ENCODE assay signal across 9 mouse cellular contexts in genomic region chr11:56105632-56106031, GRCm38 (mm10).
A peak's percentile ranks its signal among the peaks of the same experiment; 100 is the strongest.
DNase-seq lines count a peak whose midpoint lies in the region; ATAC-seq and TF ChIP-seq lines count a peak whose summit lies in the region.
"Had no signal": no experiment of that assay in that cellular context is flagged by ENCODE, and none has a peak within 500 bp of the region (broad histone marks: within the 10 kb centered on the region; RNA-seq: fewer than 3 reads in every experiment).

No protein-coding gene starts in this region.

- peak; percentile 42 for TF ChIP-seq RAD21 in CH12.LX (IDR thresholded peaks at IDR 0.05; ENCODE audit: low read depth, low read length)

- no peak for TF ChIP-seq EP300 in CH12.LX (IDR thresholded peaks at IDR 0.05; ENCODE audit: low read length)

- H3K27me3 ChIP-seq in CH12.LX (replicated peaks), result peaks cover 63% of the 10 kb centered on the region
- H3K27me3 ChIP-seq in embryonic facial prominence, embryonic 14.5 days (replicated peaks; ENCODE audit: control insufficient read depth, insufficient read depth, low read length), result no peaks in the 10 kb centered on the region
- H3K27me3 ChIP-seq: limb, embryonic 13.5 days had no signal

- no peak for ATAC-seq in embryonic facial prominence, embryonic 14.5 days (ENCODE audit: low read depth)
- peak; percentile 42; the same call in 1 of the 2 replicates for ATAC-seq in megakaryocyte progenitor cell, adult 5-6 weeks (replicated peaks; ENCODE audit: poor library complexity)
- ATAC-seq in erythroid progenitor cell, adult 5-6 weeks (replicated peaks; ENCODE audit: low FRiP score, poor library complexity, severe bottlenecking), result no peak

- H3K4me2 ChIP-seq in CH12.LX (ENCODE audit: insufficient read depth, low read depth, poor library complexity, severe bottlenecking), result no peak overlapping the region
- no peak overlapping the region for H3K4me2 ChIP-seq in embryonic facial prominence, embryonic 14.5 days (ENCODE audit: low read depth, low read length)
- H3K4me2 ChIP-seq: limb, embryonic 13.5 days had no signal

- no peaks in the 10 kb centered on the region for H3K36me3 ChIP-seq in CH12.LX (replicated peaks in 1 of 2; ENCODE audit: control insufficient read depth in 1 of 2, insufficient read depth in 1 of 2, low read length in 1 of 2)
- no peaks in the 10 kb centered on the region for H3K36me3 ChIP-seq in embryonic facial prominence, embryonic 14.5 days (ENCODE audit: control insufficient read depth, insufficient read depth, low read length)
- H3K36me3 ChIP-seq: limb, embryonic 13.5 days had no signal

- TF ChIP-seq POLR2A in CH12.LX (IDR thresholded peaks at IDR 0.05; ENCODE audit: low read depth, low read length), result no peak

- in situ Hi-C loops in CH12.LX (cut with MboI; ENCODE audit: low pct_ligation_motif_present, low pct_unique_long_range_greater_than_20kb, low sequenced_read_pairs), result loop anchor here (5.0 to 25.0 kb wide), 2 partner anchors 113 to 518 kb away; no protein-coding TSS in a partner anchor

- dilution Hi-C loops in CH12.LX (cut with MboI; ENCODE audit: extremely low pct_ligation_motif_present, extremely low pct_unique_long_range_greater_than_20kb, low sequenced_read_pairs), result no loop called here

- no peak overlapping the region for H3K27ac ChIP-seq in CH12.LX (ENCODE audit: insufficient read depth, low read depth)
- H3K27ac ChIP-seq in embryonic facial prominence, embryonic 14.5 days (replicated peaks; ENCODE audit: low read depth, low read length), result no peak overlapping the region
- H3K27ac ChIP-seq: limb, embryonic 13.5 days had no signal

- peak; percentile 76 to 81 for TF ChIP-seq CTCF in CH12.LX (conservative IDR thresholded peaks at IDR 0.05 in 1 of 2, IDR thresholded peaks at IDR 0.05 in 1 of 2; ENCODE audit: low read depth in 2 of 2, low read length in 2 of 2)

- DNase-seq in heart, adult 18-20 months, result peak; percentile 15 to 61
- no peak for DNase-seq in heart, postnatal 25 days (ENCODE audit: low spot score)
- DNase-seq in CH12.LX (ENCODE audit: extremely low read depth), result peak; percentile 62
- peak; percentile 3 to 56 for DNase-seq in adrenal gland, postnatal 36 days
- peak; percentile 60 for DNase-seq in embryonic facial prominence, embryonic 14.5 days (ENCODE audit: low spot score)
- DNase-seq in layer of hippocampus, adult 8-10 months (ENCODE audit: low spot score in 2 of 2), result peak; percentile 20 to 70

- H3K9ac ChIP-seq in CH12.LX (ENCODE audit: insufficient read depth, low read depth), result no peak overlapping the region
- H3K9ac ChIP-seq in embryonic facial prominence, embryonic 14.5 days (ENCODE audit: low read depth, low read length), result no peak overlapping the region
- H3K9ac ChIP-seq: limb, embryonic 13.5 days had no signal

- intact Hi-C loops in heart, postnatal 25 days (cut with DNase I), result loop anchor here (1.0 to 5.0 kb wide), 2 partner anchors 93 to 586 kb away; no protein-coding TSS in a partner anchor

- H3K4me3 ChIP-seq in CH12.LX (replicated peaks in 1 of 3; ENCODE audit: low read depth in 2 of 3, low read length in 2 of 3, poor library complexity in 1 of 3), result no peak overlapping the region
- H3K4me3 ChIP-seq in embryonic facial prominence, embryonic 14.5 days (ENCODE audit: low read depth, low read length), result no peak overlapping the region
- H3K4me3 ChIP-seq: limb, embryonic 13.5 days had no signal

- H3K79me2 ChIP-seq in CH12.LX (replicated peaks; ENCODE audit: control insufficient read depth, extremely low read depth, insufficient read depth, poor library complexity, severe bottlenecking), result no peaks in the 10 kb centered on the region

- H3K4me1 ChIP-seq in CH12.LX (ENCODE audit: control insufficient read depth in 1 of 2, insufficient read depth in 2 of 2), result no peaks in the 10 kb centered on the region
- H3K4me1 ChIP-seq in embryonic facial prominence, embryonic 14.5 days (ENCODE audit: control insufficient read depth, insufficient read depth, low read length), result no peaks in the 10 kb centered on the region
- H3K4me1 ChIP-seq: limb, embryonic 13.5 days had no signal

- 28% methylated on average over 4 of the region's 4 CpGs for WGBS in embryonic facial prominence, embryonic 14.5 days

- no peaks in the 10 kb centered on the region for H3K9me3 ChIP-seq in CH12.LX (replicated peaks; ENCODE audit: low read length)
- H3K9me3 ChIP-seq in embryonic facial prominence, embryonic 14.5 days (ENCODE audit: control insufficient read depth, low read length), result no peaks in the 10 kb centered on the region
- H3K9me3 ChIP-seq: limb, embryonic 13.5 days had no signal

TF ChIP-seq in CH12.LX, 34 proteins besides CTCF, POLR2A, EP300 and RAD21:
- TF ChIP-seq SIN3A (IDR thresholded peaks at IDR 0.05; ENCODE audit: low read length) (no peak), USF2 (conservative IDR thresholded peaks at IDR 0.05; ENCODE audit: low read depth, low read length) (no peak), NELFE (IDR thresholded peaks at IDR 0.05; ENCODE audit: low read depth, low read length) (no peak), SMC3 (IDR thresholded peaks at IDR 0.05; ENCODE audit: low read depth, low read length) (peak; percentile 39), ZMIZ1 (IDR thresholded peaks at IDR 0.05; ENCODE audit: low read depth, low read length) (no peak), BHLHE40 (IDR thresholded peaks at IDR 0.05; ENCODE audit: low read depth, low read length) (peak; percentile 37; the same call in 1 of the 2 replicates)
